Mouse (Mus musculus): ENCODE data around the gene Csf3.

DNA sequence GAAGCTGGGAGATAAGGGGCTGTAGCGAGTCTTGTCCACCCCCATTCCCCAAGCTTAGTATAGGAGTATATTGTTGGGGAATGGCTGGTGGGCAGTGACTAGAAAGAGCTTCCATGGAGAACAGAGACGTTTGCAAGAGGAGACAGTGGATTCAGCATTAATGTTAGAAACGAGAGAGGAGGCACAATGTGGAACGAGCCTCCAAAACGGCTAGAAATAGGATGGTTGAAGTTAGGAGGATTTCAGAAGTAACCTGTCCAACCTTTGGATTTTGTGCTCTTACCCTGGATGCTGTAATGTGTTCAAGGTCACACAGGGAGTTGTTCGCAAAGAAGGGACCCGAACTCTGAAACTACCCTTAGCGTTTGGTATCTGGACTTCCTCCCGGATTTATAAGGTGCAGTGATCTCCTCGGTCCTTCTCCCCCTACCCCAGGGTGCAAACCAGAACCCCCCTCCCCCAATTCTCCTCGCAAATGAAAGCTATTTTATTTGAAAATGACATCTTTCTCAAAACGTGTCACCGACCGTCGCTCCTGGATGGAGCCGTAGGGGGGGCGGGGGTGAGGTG lies 40.1 kb downstream of the Csf3 start:
- TF ChIP-seq FLI1 (IDR thresholded peaks at IDR 0.05; ENCODE audit: low read length) (no peak), GATA1 (IDR thresholded peaks at IDR 0.05; ENCODE audit: borderline replicate concordance, low read length) (no peak)

All from megakaryocyte, embryonic 14.5 days (primary cell).